Mouse (Mus musculus) liver, adult 2 months (tissue): ENCODE data around the gene Epx. TPM values are rescaled to one million over a fixed set of nuclear protein-coding genes. Genes with fewer than 3 reads are reported as not detected.
"Not testable (repeated sequence)": the region's sequence is repeated elsewhere in the genome, so short reads cannot be mapped to it uniquely, and the experiment has no call there.

Experiments used
- DNase-seq: peaks from one replicate; pipeline ENCODE4 v3.0.0-alpha.2; 2011; ENCODE audit warnings: low read depth, low spot score; ENCODE audit errors: extremely low read depth
- H3K27ac ChIP-seq: fragments of 200-500 bp; replicated peaks from 2 replicates; pipeline ENCODE4 v1.5.1; 2012; ENCODE audit warnings: low read depth, mild to moderate bottlenecking, control low read depth, inconsistent platforms, low read length; ENCODE audit not compliant: insufficient read depth
- H3K27me3 ChIP-seq: fragments of 200-500 bp; 2 replicates; pipeline ENCODE4 v1.6.1; 2012; ENCODE audit warnings: mild to moderate bottlenecking, moderate library complexity, low read length, inconsistent platforms; ENCODE audit not compliant: control insufficient read depth, insufficient read depth
- H3K36me3 ChIP-seq: fragments of 200-500 bp; 2 replicates; pipeline ENCODE4 v1.6.1; 2012; ENCODE audit warnings: low read length, inconsistent platforms; ENCODE audit not compliant: control insufficient read depth, insufficient read depth
- H3K4me1 ChIP-seq: fragments of 200-500 bp; 2 replicates; pipeline ENCODE4 v1.6.1; 2011; ENCODE audit warnings: low read length; ENCODE audit not compliant: control insufficient read depth, insufficient read depth
- H3K4me3 ChIP-seq: fragments of 200-500 bp; 2 replicates; pipeline ENCODE4 v1.5.1; 2011; ENCODE audit warnings: low read depth, mild to moderate bottlenecking, control low read depth, low read length, moderate library complexity; ENCODE audit not compliant: insufficient read depth
- H3K79me2 ChIP-seq: fragments of 200-500 bp; 2 replicates; pipeline ENCODE4 v1.6.1; 2012; ENCODE audit warnings: inconsistent platforms, mild to moderate bottlenecking, low read length, moderate library complexity; ENCODE audit not compliant: control insufficient read depth, insufficient read depth
- H3K9ac ChIP-seq: fragments of 200-500 bp; 2 replicates; pipeline ENCODE4 v1.6.1; 2012; ENCODE audit warnings: low read depth, mild to moderate bottlenecking, control low read depth, inconsistent platforms, low read length
- CTCF ChIP-seq: fragments of 200-500 bp; IDR thresholded peaks from 2 replicates; pipeline ENCODE4 v1.5.1; 2011; ENCODE audit warnings: low read depth, low read length, control low read depth
- POLR2A ChIP-seq: fragments of 200-500 bp; IDR thresholded peaks from 2 replicates; pipeline ENCODE4 v1.6.1; 2011; ENCODE audit warnings: low read length, control low read depth; ENCODE audit not compliant: insufficient read depth; ENCODE audit errors: extremely low read depth
- WGBS: fragments of 180-500 bp; shearing (Covaris S2); methylation state at CpG from one replicate; pipeline ENCODE4 v1.1.7; 2018; 5-methylcytosine and 5-hydroxymethylcytosine counted together
- polyA plus RNA-seq: library from polyadenylated mRNA; depleted of rRNA; stranded (reverse); fragments of >200 nt; gene quantifications from 2 replicates; pipeline ENCODE4 v1.2.3, GENCODE M21; 2012
- total RNA-seq: library from RNA; depleted of rRNA; stranded (reverse); fragments of >200 nt; gene quantifications from 2 replicates; pipeline ENCODE4 v1.2.3, GENCODE M21; 2014

The Epx gene
- total and polyA plus RNA-seq, 2 experiments = not detected

GRCm38 (mm10) chr11:87870096-87870495 is 5.2 kb downstream of the Epx start:
- TF ChIP-seq POLR2A (no peak), CTCF (no peak)
- Histone ChIP-seq H3K27me3 (0 out of 2 replicates have a peak, but pooled peaks cover 3% of the 10 kb centered on the region), H3K4me3 (no peak overlapping the region), H3K79me2 (no peaks in the 10 kb centered on the region), H3K27ac (no peak overlapping the region), H3K9ac (no peak overlapping the region), H3K36me3 (no peaks in the 10 kb centered on the region), H3K4me1 (no peaks in the 10 kb centered on the region)
- 86% methylated on average over 2 of the region's 2 CpGs for WGBS
- DNase-seq = no peak

GRCm38 (mm10) chr11:87866891-87867290 is 8.4 kb downstream of the Epx start:
- H3K27ac ChIP-seq, H3K4me3 ChIP-seq, H3K27me3 ChIP-seq, H3K79me2 ChIP-seq, DNase-seq, H3K9ac ChIP-seq, H3K4me1 ChIP-seq, H3K36me3 ChIP-seq: not testable (repeated sequence)
- 86% methylated on average over 1 of the region's 2 CpGs for WGBS

GRCm38 (mm10) chr11:87862805-87863204 is 12.5 kb downstream of the Epx start:
- 91% methylated on average over 13 of the region's 13 CpGs for WGBS
- Histone ChIP-seq H3K9ac (no peak overlapping the region), H3K27me3 (no peaks in the 10 kb centered on the region), H3K79me2 (no peaks in the 10 kb centered on the region), H3K36me3 (peaks cover 3% of the 10 kb centered on the region; the same call in 1 of the 2 replicates), H3K4me1 (no peaks in the 10 kb centered on the region), H3K4me3 (no peak overlapping the region), H3K27ac (no peak overlapping the region)
- TF ChIP-seq CTCF (no peak), POLR2A (no peak)
- DNase-seq = no peak

- 85% methylated on average over 9 of the region's 9 CpGs for WGBS
- TF ChIP-seq POLR2A (no peak), CTCF (no peak)
- no peak for DNase-seq
These were observed 14.9 kb downstream of the Epx start for GRCm38 (mm10) chr11:87860426-87860825.

GRCm38 (mm10) chr11:87859273-87859672 is 16.1 kb downstream of the Epx start:
- 93% methylated on average over 11 of the region's 11 CpGs for WGBS
- Histone ChIP-seq H3K27ac (no peak overlapping the region), H3K4me1 (no peaks in the 10 kb centered on the region), H3K79me2 (no peaks in the 10 kb centered on the region), H3K9ac (no peak overlapping the region), H3K27me3 (no peaks in the 10 kb centered on the region), H3K4me3 (no peak overlapping the region), H3K36me3 (peaks cover 3% of the 10 kb centered on the region; the same call in 1 of the 2 replicates)
- no peak for TF ChIP-seq CTCF
- no peak for TF ChIP-seq POLR2A
- DNase-seq = no peak

More at GRCm38 (mm10) chr11:87860426-87860825, 14.9 kb downstream of the Epx start:
- H3K4me1 ChIP-seq = no peaks in the 10 kb centered on the region
- no peaks in the 10 kb centered on the region for H3K79me2 ChIP-seq
- no peak overlapping the region for H3K4me3 ChIP-seq
- H3K36me3 ChIP-seq = peaks cover 3% of the 10 kb centered on the region; the same call in 1 of the 2 replicates
- no peak overlapping the region for H3K9ac ChIP-seq
- no peak overlapping the region for H3K27ac ChIP-seq
- H3K27me3 ChIP-seq = no peaks in the 10 kb centered on the region

- H3K4me3 ChIP-seq = no peak overlapping the region
- no peak for TF ChIP-seq CTCF
- no peak for TF ChIP-seq POLR2A
- no peaks in the 10 kb centered on the region for H3K36me3 ChIP-seq
- H3K27me3 ChIP-seq = no peaks in the 10 kb centered on the region
- peaks cover 5% of the 10 kb centered on the region for H3K4me1 ChIP-seq
- DNase-seq = no peak
- no peak overlapping the region for H3K27ac ChIP-seq
- no peak overlapping the region for H3K9ac ChIP-seq
- WGBS = 91% methylated on average over 7 of the region's 7 CpGs
- H3K79me2 ChIP-seq = no peaks in the 10 kb centered on the region
These were observed 20.8 kb downstream of the Epx start for GRCm38 (mm10) chr11:87854550-87854949.
